ENCODE assay signal across 10 mouse cellular contexts in genomic region chr12:86518746-86519145, GRCm38 (mm10).
DNase-seq lines count a peak whose midpoint lies in the region; ATAC-seq and TF ChIP-seq lines count a peak whose summit lies in the region.
"Had no signal": no experiment of that assay in that cellular context is flagged by ENCODE, and none has a peak within 500 bp of the region (broad histone marks: within the 10 kb centered on the region; RNA-seq: fewer than 3 reads in every experiment).

No protein-coding gene starts in this region.

- peaks cover 4 to 17% of the 10 kb centered on the region in 2 experiments; a peak in 3 of 4 replicates for H3K4me1 ChIP-seq in ES-E14 (ENCODE audit: control insufficient read depth in 2 of 2, insufficient read depth in 2 of 2, low read length in 2 of 2, poor library complexity in 1 of 2)
- H3K4me1 ChIP-seq in limb, embryonic 12.5 days (replicated peaks), result peaks cover 7% of the 10 kb centered on the region; the same call in 1 of the 2 replicates
- no peaks in the 10 kb centered on the region for H3K4me1 ChIP-seq in intestine, embryonic 16.5 days (ENCODE audit: control insufficient read depth, insufficient read depth, low read length)
- H3K4me1 ChIP-seq: lung, embryonic 15.5 days had no signal

- H3K4me2 ChIP-seq in limb, embryonic 12.5 days, result no peak overlapping the region
- no peak overlapping the region for H3K4me2 ChIP-seq in intestine, embryonic 16.5 days (ENCODE audit: low read depth, low read length)
- H3K4me2 ChIP-seq: lung, embryonic 15.5 days had no signal

- H3K27me3 ChIP-seq in limb, embryonic 12.5 days, result peaks cover 38% of the 10 kb centered on the region
- H3K27me3 ChIP-seq in intestine, embryonic 16.5 days (replicated peaks; ENCODE audit: control insufficient read depth, insufficient read depth, low read length), result no peaks in the 10 kb centered on the region; the same call in 1 of the 2 replicates

- peak; percentile 34 for DNase-seq in adrenal gland, postnatal 10 days
- no peak for DNase-seq in adrenal gland, adult 8-10 months
- no peak for DNase-seq in ES-E14 (ENCODE audit: low read depth, low spot score)
- peak; percentile 44 to 66 for DNase-seq in frontal cortex, adult 2 months (ENCODE audit: extremely low spot score in 1 of 2, low spot score in 1 of 2)
- DNase-seq in spleen, adult 12 weeks (ENCODE audit: low spot score), result no peak
- no peak for DNase-seq in B cell, adult 2 months
- DNase-seq: heart, adult 18-20 months had no signal

- in situ Hi-C loops in ES-E14 (cut with MboI; ENCODE audit: low sequenced_read_pairs in 2 of 2, unreplicated experiment in 2 of 2), result no loop called here

- no peak overlapping the region for H3K4me3 ChIP-seq in ES-E14 (ENCODE audit: insufficient read depth in 1 of 2, low read depth in 1 of 2, low read length in 2 of 2, poor library complexity in 1 of 2, severe bottlenecking in 1 of 2)
- no peak overlapping the region for H3K4me3 ChIP-seq in limb, embryonic 12.5 days (replicated peaks)
- H3K4me3 ChIP-seq in intestine, embryonic 16.5 days (ENCODE audit: low read length), result no peak overlapping the region
- H3K4me3 ChIP-seq: lung, embryonic 15.5 days had no signal

- ATAC-seq in limb, embryonic 12.5 days (ENCODE audit: insufficient number of reproducible peaks, insufficient read depth, low FRiP score, low TSS enrichment, low read depth), result no peak
- ATAC-seq in intestine, embryonic 16.5 days, result no peak

- no peaks in the 10 kb centered on the region for H3K9me3 ChIP-seq in ES-E14 (ENCODE audit: control insufficient read depth, insufficient read depth, low read depth, low read length)
- H3K9me3 ChIP-seq in limb, embryonic 12.5 days, result no peaks in the 10 kb centered on the region
- H3K9me3 ChIP-seq in intestine, embryonic 16.5 days (ENCODE audit: control insufficient read depth, low read length), result no peaks in the 10 kb centered on the region
- H3K9me3 ChIP-seq: lung, embryonic 15.5 days had no signal

- H3K36me3 ChIP-seq in ES-E14 (ENCODE audit: control insufficient read depth, insufficient read depth, low read length, poor library complexity, severe bottlenecking), result peaks cover 80% of the 10 kb centered on the region
- H3K36me3 ChIP-seq in limb, embryonic 12.5 days, result no peaks in the 10 kb centered on the region
- H3K36me3 ChIP-seq in intestine, embryonic 16.5 days (ENCODE audit: control insufficient read depth, insufficient read depth, low read length), result no peaks in the 10 kb centered on the region
- H3K36me3 ChIP-seq: lung, embryonic 15.5 days had no signal

- H3K27ac ChIP-seq in ES-E14 (ENCODE audit: insufficient read depth, low read depth, low read length, poor library complexity, severe bottlenecking), result no peak overlapping the region
- no peak overlapping the region for H3K27ac ChIP-seq in limb, embryonic 12.5 days
- H3K27ac ChIP-seq in intestine, embryonic 16.5 days (ENCODE audit: low read length), result no peak overlapping the region
- H3K27ac ChIP-seq: lung, embryonic 15.5 days had no signal

- no peak overlapping the region for H3K9ac ChIP-seq in ES-E14 (ENCODE audit: insufficient read depth, low read depth, low read length, poor library complexity, severe bottlenecking)
- 0 out of 2 replicates have a peak overlapping the region, but pooled peaks have one; percentile 0 for H3K9ac ChIP-seq in limb, embryonic 12.5 days (replicated peaks)
- no peak overlapping the region for H3K9ac ChIP-seq in intestine, embryonic 16.5 days (ENCODE audit: low read depth, low read length)
- H3K9ac ChIP-seq: lung, embryonic 15.5 days had no signal

- WGBS in limb, embryonic 12.5 days, result 28% methylated on average over 18 of the region's 18 CpGs
- WGBS in intestine, embryonic 16.5 days, result 29% methylated on average over 18 of the region's 18 CpGs

TF ChIP-seq in ES-E14, 5 proteins besides CTCF, POLR2A, EP300 and RAD21:
- TF ChIP-seq CHD2 (IDR thresholded peaks at IDR 0.05; ENCODE audit: low read depth, low read length) (no peak), MAFK (IDR thresholded peaks at IDR 0.05; ENCODE audit: insufficient read depth, low read depth, low read length) (peak; percentile 62; the same call in 1 of the 2 replicates)

Comparison
In these comparisons a context has a peak if more than half of its experiments do, and no peak if none do; other contexts are left out.
1. DNase-seq: peak in adrenal gland, postnatal 10 days (single experiment) and frontal cortex, adult 2 months (2 of 2); none in adrenal gland, adult 8-10 months (single experiment), ES-E14 (single experiment), spleen, adult 12 weeks (single experiment) and B cell, adult 2 months (0 of 2).